Mouse (Mus musculus): ENCODE data around the gene 1700016K19Rik.
"Not testable (repeated sequence)": the region's sequence is repeated elsewhere in the genome, so short reads cannot be mapped to it uniquely, and the experiment has no call there.

The 1700016K19Rik gene

DNA sequence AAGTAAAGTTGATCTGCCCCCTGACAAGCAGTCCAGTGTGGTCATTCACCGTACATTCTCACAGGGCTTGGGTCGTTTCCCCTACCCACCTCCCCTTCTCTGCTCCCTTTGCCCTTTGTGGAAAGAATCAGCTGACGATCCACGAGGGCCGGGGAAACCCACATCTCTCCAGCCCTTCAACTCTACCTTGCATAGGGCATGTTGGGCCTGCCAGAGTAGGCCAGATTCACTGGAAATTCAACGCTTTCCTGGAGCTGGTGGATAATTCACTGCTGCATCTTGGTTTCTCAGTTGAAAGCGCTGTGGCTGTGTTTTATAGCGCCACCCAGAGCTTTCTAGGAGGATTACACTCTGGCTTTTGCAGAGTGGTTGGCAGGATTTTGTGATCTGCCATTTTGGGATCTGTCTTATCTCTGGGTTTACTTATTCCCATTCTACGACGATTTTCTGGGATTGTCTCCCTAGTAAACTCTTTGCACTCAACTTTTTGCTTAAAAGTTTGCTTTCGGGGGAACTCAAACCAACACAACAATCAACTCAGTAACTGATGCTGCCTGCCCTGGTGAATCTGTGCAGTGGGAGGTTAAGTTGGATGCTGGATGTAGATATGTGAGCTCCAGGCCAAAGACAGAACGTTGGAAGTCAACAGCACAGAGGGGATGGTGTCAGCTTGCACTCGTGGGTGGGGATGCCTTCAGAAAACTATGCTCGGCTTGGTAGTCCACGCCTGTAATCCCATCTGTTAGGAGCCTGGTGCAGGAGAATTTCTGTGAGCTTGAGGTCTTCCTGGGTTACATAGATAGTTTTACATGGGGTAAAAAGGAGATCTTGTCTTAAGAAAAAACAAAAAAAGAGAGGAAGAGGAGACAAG lies 8.5 kb upstream of the 1700016K19Rik start:
- no peak for DNase-seq

- DNase-seq: no peak
These were observed 7.8 kb upstream of the 1700016K19Rik start for GRCm38 (mm10) chr11:75991911-75992310.

DNA sequence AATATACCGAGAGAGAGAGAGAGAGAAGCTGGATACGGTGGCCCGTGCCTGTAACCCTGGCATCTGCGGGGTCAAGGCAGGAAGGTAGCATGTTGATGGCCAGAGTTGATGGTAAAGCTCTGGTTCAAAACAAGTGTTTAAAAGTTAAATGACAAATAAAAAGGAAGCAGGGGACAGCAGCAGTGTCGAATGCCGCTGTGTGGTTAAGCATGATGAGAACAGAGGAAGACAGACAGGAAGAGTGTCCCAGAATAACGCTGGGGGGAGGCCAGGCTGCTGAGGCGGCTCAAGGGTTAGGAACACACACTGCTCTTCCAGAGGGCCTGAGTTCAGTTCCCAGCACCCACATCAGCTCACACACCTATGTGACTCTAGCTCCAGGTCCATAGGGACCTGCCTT lies 7.2 kb upstream of the 1700016K19Rik start:
- DNase-seq: no peak

- no peak for DNase-seq
These were observed 5.4 kb upstream of the 1700016K19Rik start for GRCm38 (mm10) chr11:75994357-75994756.

DNA sequence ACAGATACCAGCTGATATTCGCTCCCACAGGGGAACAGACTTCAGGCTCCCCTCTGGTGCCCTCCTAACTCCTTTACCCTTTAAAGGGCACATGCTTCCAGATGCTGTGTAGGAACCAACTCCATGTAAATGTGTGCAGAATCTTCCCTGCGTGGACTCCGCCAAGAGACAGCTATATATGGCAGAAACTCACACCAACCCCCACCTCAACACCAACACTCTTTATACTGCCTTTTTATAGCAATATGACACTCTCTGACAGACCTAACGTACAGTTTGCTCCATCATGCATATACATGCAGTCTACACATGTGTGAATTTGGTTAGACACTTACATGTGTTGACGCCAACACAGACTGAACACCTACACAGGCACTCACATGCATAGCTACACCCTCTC lies 989 bp downstream of the 1700016K19Rik start:
- no peak for DNase-seq

- DNase-seq: no peak
These were observed 1.6 kb downstream of the 1700016K19Rik start for GRCm38 (mm10) chr11:76001237-76001878.

GRCm38 (mm10) chr11:76004276-76004675 lies 4.6 kb downstream of the 1700016K19Rik start:
- DNase-seq: not testable (repeated sequence)

GRCm38 (mm10) chr11:76008162-76008561 lies 8.4 kb downstream of the 1700016K19Rik start:
- DNase-seq: no peak

GRCm38 (mm10) chr11:76009101-76009500 lies 9.4 kb downstream of the 1700016K19Rik start:
- DNase-seq: no peak

- DNase-seq: no peak
These were observed 11.3 kb downstream of the 1700016K19Rik start for GRCm38 (mm10) chr11:76010838-76011624.

DNA sequence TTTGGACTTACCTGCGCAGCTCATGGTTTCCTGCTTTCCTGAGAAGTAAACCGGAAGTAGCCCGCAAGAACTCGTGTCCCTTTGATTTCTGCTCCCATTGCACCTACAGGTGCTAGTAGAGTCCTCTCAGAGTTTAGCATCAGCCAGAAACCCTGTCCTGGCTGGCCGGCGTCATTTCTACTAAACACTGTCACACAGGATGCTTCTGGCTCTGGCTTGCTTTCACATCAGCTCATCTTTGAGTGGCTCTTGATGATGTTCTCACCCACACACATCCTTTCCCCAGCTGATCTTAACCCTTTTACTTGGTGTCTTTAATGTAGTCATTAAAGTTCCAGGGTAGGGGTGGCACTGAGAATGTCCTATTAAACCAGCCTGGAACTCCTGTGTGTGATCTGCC lies 15.5 kb downstream of the 1700016K19Rik start:
- no peak for DNase-seq

GRCm38 (mm10) chr11:76015814-76016213 lies 16.1 kb downstream of the 1700016K19Rik start:
- DNase-seq: no peak

DNA sequence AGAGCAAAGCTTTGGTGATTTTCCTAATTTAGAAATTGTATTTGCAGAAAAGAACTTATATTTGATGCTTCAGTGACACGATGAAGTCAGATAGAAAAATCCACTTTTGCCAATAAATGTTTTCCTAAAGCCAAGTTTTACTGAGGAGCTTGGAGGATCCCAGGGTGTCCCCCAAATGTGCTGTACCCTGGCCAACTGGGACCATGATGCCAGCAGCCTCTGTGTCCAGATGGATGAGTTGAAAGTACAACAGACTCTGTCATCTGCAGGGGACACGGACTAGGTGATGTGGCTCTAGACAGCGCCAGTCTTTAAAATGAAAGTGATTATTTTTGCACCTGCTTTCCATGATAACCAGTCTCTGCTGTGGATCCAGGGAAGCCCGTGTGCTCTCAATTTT lies 20.2 kb downstream of the 1700016K19Rik start:
- no peak for DNase-seq

GRCm38 (mm10) chr11:76020916-76021315 lies 21.2 kb downstream of the 1700016K19Rik start:
- no peak for DNase-seq

GRCm38 (mm10) chr11:76025080-76025583 lies 25.4 kb downstream of the 1700016K19Rik start:
- no peak for DNase-seq

DNA sequence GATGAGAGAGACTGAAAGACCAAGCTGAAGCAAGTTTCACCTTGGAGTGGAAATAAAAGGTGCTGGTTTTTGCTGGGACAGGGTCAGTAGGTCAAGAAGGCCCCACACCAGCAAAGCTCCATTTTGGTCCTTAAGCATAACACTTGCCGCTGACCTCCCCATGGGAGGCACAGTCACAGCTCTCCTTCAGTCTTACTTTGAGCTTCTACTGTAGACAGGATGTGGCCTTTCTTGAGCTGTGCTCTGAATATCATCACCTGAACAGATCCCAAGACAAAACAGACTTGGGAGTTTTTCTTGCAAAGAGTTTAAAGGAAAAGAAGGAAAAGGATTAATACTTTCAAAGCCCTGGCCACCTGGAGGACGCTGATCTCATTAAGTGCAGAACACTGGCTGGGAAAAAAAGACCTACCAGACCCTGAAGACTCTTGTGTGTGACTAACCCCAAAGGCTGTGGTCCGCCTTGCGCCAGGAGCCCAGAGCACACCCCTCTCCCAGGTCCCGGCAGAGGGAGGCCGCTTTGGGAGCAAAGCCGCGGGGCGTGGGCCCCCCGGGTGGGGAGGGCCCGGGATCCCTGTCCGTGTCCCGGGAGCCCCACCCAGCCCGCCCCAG lies 26.9 kb downstream of the 1700016K19Rik start:
- DNase-seq: no peak

- peak; percentile 82 to 88 for DNase-seq
These were observed 27.7 kb downstream of the 1700016K19Rik start, which contains the start of gene Rflnb for GRCm38 (mm10) chr11:76027139-76028071. TSS of gene Rflnb (minus strand) at chr11:76027782.

GRCm38 (mm10) chr11:76028072-76028465 lies 28.4 kb downstream of the 1700016K19Rik start:
- no peak for DNase-seq

GRCm38 (mm10) chr11:76033359-76033758 lies 33.6 kb downstream of the 1700016K19Rik start:
- DNase-seq: no peak

GRCm38 (mm10) chr11:76033836-76034235 lies 34.1 kb downstream of the 1700016K19Rik start:
- DNase-seq: no peak

- DNase-seq: no peak
These were observed 35.5 kb downstream of the 1700016K19Rik start for GRCm38 (mm10) chr11:76035182-76035581.

Data from kidney, adult 8-10 months (tissue).